Mouse (Mus musculus) spleen, adult 2 months (tissue): Measurements from ENCODE around the gene Vmn1r224. TPM values are rescaled to one million over a fixed set of nuclear protein-coding genes. Genes with fewer than 3 reads are reported as not detected.

Source experiments
- DNase-seq, 2 experiments: peaks; one replicate each; pipeline versions ENCODE4 v3.0.0 to v3.0.0-alpha.2; 2012 to 2021; ENCODE audit warnings: low spot score in 2 of 2, low read depth in 1 of 2
- H3K27ac ChIP-seq: fragments of 200-500 bp; 2 replicates; pipeline ENCODE4 v1.5.1; 2012; ENCODE audit warnings: low read length, inconsistent platforms; ENCODE audit not compliant: insufficient read depth
- H3K27me3 ChIP-seq: fragments of 200-500 bp; 2 replicates; pipeline ENCODE4 v1.6.1; 2012; ENCODE audit warnings: mild to moderate bottlenecking, moderate library complexity, low read length, inconsistent platforms; ENCODE audit not compliant: control insufficient read depth, insufficient read depth
- H3K36me3 ChIP-seq: fragments of 200-500 bp; 2 replicates; pipeline ENCODE4 v1.6.1; 2012; ENCODE audit warnings: mild to moderate bottlenecking, low read length, inconsistent platforms; ENCODE audit not compliant: control insufficient read depth, insufficient read depth
- H3K4me1 ChIP-seq: fragments of 200-500 bp; 2 replicates; pipeline ENCODE4 v1.6.1; 2011; ENCODE audit warnings: inconsistent platforms; ENCODE audit not compliant: control insufficient read depth, insufficient read depth, insufficient read length
- H3K4me3 ChIP-seq: fragments of 200-500 bp; 2 replicates; pipeline ENCODE4 v1.5.1; 2011; ENCODE audit warnings: mild to moderate bottlenecking, inconsistent platforms; ENCODE audit not compliant: insufficient read depth, insufficient read length; ENCODE audit errors: extremely low read depth
- CTCF ChIP-seq: fragments of 200-500 bp; IDR thresholded peaks from 2 replicates; pipeline ENCODE4 v1.5.1; 2011; ENCODE audit warnings: mild to moderate bottlenecking, inconsistent platforms; ENCODE audit not compliant: insufficient read depth, insufficient read length, insufficient replicate concordance; ENCODE audit errors: extremely low read depth
- POLR2A ChIP-seq: fragments of 200-500 bp; IDR thresholded peaks from 2 replicates; pipeline ENCODE4 v1.6.1; 2011; ENCODE audit warnings: low read depth, low read length, inconsistent platforms
- WGBS: fragments of 180-500 bp; shearing (Covaris S2); methylation state at CpG from one replicate; pipeline ENCODE4 v1.1.7; 2018; 5-methylcytosine and 5-hydroxymethylcytosine counted together
- polyA plus RNA-seq: library from polyadenylated mRNA; depleted of rRNA; stranded (reverse); fragments of >200 nt; gene quantifications from 2 replicates; pipeline ENCODE4 v1.2.3, GENCODE M21; 2012; rRNA removed

Gene Vmn1r224
- not detected in 2 replicates for polyA plus RNA-seq

GRCm38 (mm10) chr17:20413846-20414245 is at the start of gene Vmn1r224:
Gene Vmn1r224, plus strand, starts transcription at chr17:20414146.
- DNase-seq, result no peak
- H3K27me3 ChIP-seq, result no peaks in the 10 kb centered on the region
- 19% methylated on average over 1 of the region's 1 CpGs for WGBS
- no peaks in the 10 kb centered on the region for H3K4me1 ChIP-seq
- TF ChIP-seq CTCF, result no peak
- no peak for TF ChIP-seq POLR2A
- H3K4me3 ChIP-seq, result no peak within 1 kb of the TSS
- no peaks in the 10 kb centered on the region for H3K36me3 ChIP-seq
- no peak within 1 kb of the TSS for H3K27ac ChIP-seq

- DNase-seq, result no peak
- Histone ChIP-seq H3K27me3 (no peaks in the 10 kb centered on the region), H3K36me3 (no peaks in the 10 kb centered on the region), H3K4me1 (no peaks in the 10 kb centered on the region), H3K4me3 (no peak overlapping the region), H3K27ac (no peak overlapping the region)
- TF ChIP-seq POLR2A (no peak), CTCF (no peak)
- WGBS, result 40% methylated on average over 2 of the region's 2 CpGs
Observed at GRCm38 (mm10) chr17:20399105-20399504, 14.8 kb upstream of the Vmn1r224 start.

DNA sequence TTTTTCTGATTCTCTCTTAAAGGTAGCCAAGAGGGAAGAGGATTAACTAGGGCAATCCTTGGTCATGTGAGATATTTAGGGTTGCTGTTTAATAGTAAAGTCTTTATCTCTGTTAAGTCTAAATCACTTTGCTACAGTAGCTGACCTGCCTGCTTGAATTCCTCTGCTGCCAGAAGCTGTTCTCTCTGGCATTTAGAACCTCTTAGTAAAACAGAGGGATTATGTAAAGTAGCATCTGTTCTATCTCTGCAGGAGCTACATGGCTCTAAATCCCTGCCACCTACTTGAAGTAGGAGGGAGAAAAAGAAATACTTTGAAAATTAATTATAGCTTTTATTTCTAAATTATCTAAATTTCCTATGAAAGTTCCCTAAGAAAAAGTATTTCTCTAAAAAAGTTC is 25.3 kb downstream of the Vmn1r224 start:
- Histone ChIP-seq H3K4me3 (no peak overlapping the region), H3K27me3 (no peaks in the 10 kb centered on the region), H3K27ac (no peak overlapping the region), H3K36me3 (no peaks in the 10 kb centered on the region), H3K4me1 (no peaks in the 10 kb centered on the region)
- TF ChIP-seq CTCF (no peak), POLR2A (no peak)
- no peak for DNase-seq

DNA sequence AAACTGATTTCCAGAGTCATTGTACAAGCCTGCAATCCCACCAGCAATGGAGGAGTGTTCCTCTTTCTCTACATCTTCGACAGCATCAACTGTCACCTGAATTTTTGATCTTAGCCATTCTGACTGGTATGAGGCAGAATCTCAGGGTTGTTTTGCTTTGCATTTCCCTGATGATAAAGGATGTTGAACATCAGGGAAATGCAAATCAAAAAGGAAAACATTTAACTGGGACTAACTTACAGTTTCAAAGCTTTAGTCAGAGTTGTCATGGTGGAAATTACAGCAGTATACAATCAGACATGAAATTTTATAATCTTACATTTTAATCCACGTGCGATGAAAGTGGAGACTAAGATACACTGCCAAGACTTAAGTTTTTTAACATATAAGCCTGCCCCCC is 59.4 kb downstream of the Vmn1r224 start:
- H3K27me3 ChIP-seq, result no peaks in the 10 kb centered on the region
- no peak for TF ChIP-seq CTCF
- TF ChIP-seq POLR2A, result no peak
- DNase-seq, result no peak
- H3K4me3 ChIP-seq, result no peak overlapping the region
- H3K4me1 ChIP-seq, result no peaks in the 10 kb centered on the region
- WGBS, result 68% methylated on average over 3 of the region's 3 CpGs
- no peak overlapping the region for H3K27ac ChIP-seq
- no peaks in the 10 kb centered on the region for H3K36me3 ChIP-seq

Other genes with a start within 250 kb of the Vmn1r224 start
- not detected in 2 replicates for gene Fpr-rs6, start 231.0 kb upstream of the Vmn1r224 start, polyA plus RNA-seq
- not detected in 2 replicates for gene Vmn2r105, start 179.1 kb upstream of the Vmn1r224 start, polyA plus RNA-seq
- gene Vmn2r106, start 128.6 kb upstream of the Vmn1r224 start, polyA plus RNA-seq, result not detected in 2 replicates
- gene Vmn2r107, start 68.9 kb upstream of the Vmn1r224 start, polyA plus RNA-seq, result not detected in 2 replicates
- gene Vmn2r108, start 67.2 kb downstream of the Vmn1r224 start, polyA plus RNA-seq, result not detected in 2 replicates
- not detected in 2 replicates for gene Vmn1r225, start 84.0 kb downstream of the Vmn1r224 start, polyA plus RNA-seq
- not detected in 2 replicates for gene Vmn2r109, start 150.6 kb downstream of the Vmn1r224 start, polyA plus RNA-seq
- gene Vmn2r110, start 182.3 kb downstream of the Vmn1r224 start, polyA plus RNA-seq, result not detected in 2 replicates
- not detected in 2 replicates for gene Fpr-rs3, start 210.7 kb downstream of the Vmn1r224 start, polyA plus RNA-seq